Mouse (Mus musculus) forebrain, embryonic 12.5 days (tissue): Measurements from ENCODE around the gene Dmac2. TPM values are rescaled to one million over a fixed set of nuclear protein-coding genes. Genes with fewer than 3 reads are reported as not detected.
A peak's percentile ranks its signal among the peaks of the same experiment; 100 is the strongest.
"Not testable (repeated sequence)": the region's sequence is repeated elsewhere in the genome, so short reads cannot be mapped to it uniquely, and the experiment has no call there.

Source experiments
- ATAC-seq: fragments of 200-750 bp; cut with Nextera tagmentation; 2 replicates; pipeline ENCODE4 v1.8.0; 2017; ENCODE audit warnings: moderate TSS enrichment; ENCODE audit not compliant: low FRiP score
- H3K27ac ChIP-seq: fragments of 300-500 bp; sonication (generic); 2 replicates; pipeline ENCODE4 v1.5.1; 2016; ENCODE audit warnings: mild to moderate bottlenecking
- H3K27me3 ChIP-seq: fragments of 300-500 bp; sonication (generic); 2 replicates; pipeline ENCODE4 v1.6.1; 2016; ENCODE audit warnings: mild to moderate bottlenecking
- H3K36me3 ChIP-seq: fragments of 300-500 bp; sonication (generic); replicated peaks from 2 replicates; pipeline ENCODE4 v1.6.1; 2016; ENCODE audit warnings: mild to moderate bottlenecking
- H3K4me1 ChIP-seq: fragments of 300-500 bp; sonication (generic); 2 replicates; pipeline ENCODE4 v1.6.1; 2016
- H3K4me2 ChIP-seq: fragments of 300-500 bp; sonication (generic); 2 replicates; pipeline ENCODE4 v1.6.1; 2016; ENCODE audit warnings: mild to moderate bottlenecking, moderate library complexity
- H3K4me3 ChIP-seq: fragments of 300-500 bp; sonication (generic); replicated peaks from 2 replicates; pipeline ENCODE4 v1.5.1; 2016; ENCODE audit warnings: mild to moderate bottlenecking
- H3K9ac ChIP-seq: fragments of 300-500 bp; sonication (generic); 2 replicates; pipeline ENCODE4 v1.6.1; 2016; ENCODE audit warnings: mild to moderate bottlenecking
- H3K9me3 ChIP-seq: fragments of 300-500 bp; sonication (generic); 2 replicates; pipeline ENCODE4 v1.6.1; 2016
- WGBS: fragments of 180-500 bp; shearing (Covaris S2); methylation state at CpG from one replicate; pipeline ENCODE4 v1.1.7; 2016; 5-methylcytosine and 5-hydroxymethylcytosine counted together
- polyA plus RNA-seq: library from polyadenylated mRNA; unstranded; fragments of >200 nt; fragmentation: Nextera tagmentation; extraction: Ambion mirVana; gene quantifications from 2 replicates; pipeline ENCODE4 v1.2.1, GENCODE M21; 2016

Gene Dmac2
- 24.0 and 25.1 TPM in 2 replicates for polyA plus RNA-seq

GRCm38 (mm10) chr7:25618865-25619721 lies at the start of gene Dmac2:
Dmac2 (plus strand) TSS chr7:25619414.
- no peak within 1 kb of the TSS for H3K27ac ChIP-seq
- WGBS, result 1% methylated on average over 53 of the region's 53 CpGs

GRCm38 (mm10) chr7:25573806-25574205 lies 45.4 kb upstream of the Dmac2 start:
- H3K9me3 ChIP-seq, H3K4me1 ChIP-seq, H3K4me3 ChIP-seq, H3K4me2 ChIP-seq, ATAC-seq, H3K27me3 ChIP-seq, H3K9ac ChIP-seq, H3K36me3 ChIP-seq, H3K27ac ChIP-seq: not testable (repeated sequence)
- 78% methylated on average over 5 of the region's 5 CpGs for WGBS

More at GRCm38 (mm10) chr7:25618865-25619721, at the start of gene Dmac2:
- Histone ChIP-seq H3K9ac (peak within 1 kb of the TSS; percentile 53), H3K9me3 (no peaks in the 10 kb centered on the region), H3K36me3 (0 out of 2 replicates have a peak, but pooled peaks cover 8% of the 10 kb centered on the region), H3K4me2 (peak within 1 kb of the TSS; percentile 69), H3K4me1 (peaks cover 12% of the 10 kb centered on the region; the same call in 1 of the 2 replicates), H3K4me3 (peak within 1 kb of the TSS; percentile 63), H3K27me3 (peaks cover 7% of the 10 kb centered on the region)
- peak; percentile 95 for ATAC-seq

- H3K4me2 ChIP-seq, result no peak overlapping the region
- no peaks in the 10 kb centered on the region for H3K9me3 ChIP-seq
- 81% methylated on average over 5 of the region's 5 CpGs for WGBS
- H3K4me3 ChIP-seq, result no peak overlapping the region
- ATAC-seq, result no peak
- H3K4me1 ChIP-seq, result peaks cover 7% of the 10 kb centered on the region; the same call in 1 of the 2 replicates
- H3K27ac ChIP-seq, result no peak overlapping the region
- H3K9ac ChIP-seq, result no peak overlapping the region
- no peaks in the 10 kb centered on the region for H3K36me3 ChIP-seq
- no peaks in the 10 kb centered on the region for H3K27me3 ChIP-seq
Measured at GRCm38 (mm10) chr7:25575105-25575504, 44.1 kb upstream of the Dmac2 start.

- Histone ChIP-seq H3K27me3 (no peaks in the 10 kb centered on the region), H3K4me1 (peaks cover 7% of the 10 kb centered on the region; the same call in 1 of the 2 replicates), H3K36me3 (no peaks in the 10 kb centered on the region), H3K9ac (no peak overlapping the region), H3K4me3 (no peak overlapping the region), H3K4me2 (no peak overlapping the region), H3K27ac (no peak overlapping the region), H3K9me3 (no peaks in the 10 kb centered on the region)
- no peak for ATAC-seq
- 17% methylated on average over 8 of the region's 8 CpGs for WGBS
Measured at GRCm38 (mm10) chr7:25575870-25576269, 43.3 kb upstream of the Dmac2 start.

- ATAC-seq, H3K9ac ChIP-seq, H3K27ac ChIP-seq, H3K27me3 ChIP-seq, H3K4me1 ChIP-seq, H3K9me3 ChIP-seq, H3K36me3 ChIP-seq, H3K4me2 ChIP-seq, H3K4me3 ChIP-seq: not testable (repeated sequence)
- 51% methylated on average over 6 of the region's 6 CpGs for WGBS
Measured at GRCm38 (mm10) chr7:25576308-25576707, 42.9 kb upstream of the Dmac2 start.

- not testable (repeated sequence) for H3K4me2 ChIP-seq, H3K27ac ChIP-seq, H3K4me1 ChIP-seq, H3K4me3 ChIP-seq, H3K27me3 ChIP-seq, ATAC-seq, H3K9me3 ChIP-seq, H3K36me3 ChIP-seq, H3K9ac ChIP-seq
- 78% methylated on average over 13 of the region's 14 CpGs for WGBS
Measured at GRCm38 (mm10) chr7:25576793-25577437, 42.3 kb upstream of the Dmac2 start.

- no peaks in the 10 kb centered on the region for H3K36me3 ChIP-seq
- no peaks in the 10 kb centered on the region for H3K27me3 ChIP-seq
- no peak for ATAC-seq
- 86% methylated on average over 10 of the region's 10 CpGs for WGBS
- no peak overlapping the region for H3K4me3 ChIP-seq
- no peak overlapping the region for H3K9ac ChIP-seq
- H3K4me2 ChIP-seq, result no peak overlapping the region
- H3K4me1 ChIP-seq, result peaks cover 7% of the 10 kb centered on the region; the same call in 1 of the 2 replicates
- no peaks in the 10 kb centered on the region for H3K9me3 ChIP-seq
- no peak overlapping the region for H3K27ac ChIP-seq
Measured at GRCm38 (mm10) chr7:25579441-25579840, 39.8 kb upstream of the Dmac2 start.

GRCm38 (mm10) chr7:25582301-25582810 lies 36.9 kb upstream of the Dmac2 start:
- Histone ChIP-seq H3K4me3 (no peak overlapping the region), H3K9ac (no peak overlapping the region), H3K4me1 (no peaks in the 10 kb centered on the region), H3K27ac (no peak overlapping the region), H3K9me3 (no peaks in the 10 kb centered on the region), H3K27me3 (no peaks in the 10 kb centered on the region), H3K36me3 (no peaks in the 10 kb centered on the region), H3K4me2 (no peak overlapping the region)
- no peak for ATAC-seq
- 88% methylated on average over 15 of the region's 15 CpGs for WGBS

GRCm38 (mm10) chr7:25584651-25585050 lies 34.6 kb upstream of the Dmac2 start:
- Histone ChIP-seq H3K9me3 (no peaks in the 10 kb centered on the region), H3K27me3 (no peaks in the 10 kb centered on the region), H3K36me3 (no peaks in the 10 kb centered on the region), H3K9ac (no peak overlapping the region), H3K27ac (no peak overlapping the region), H3K4me2 (no peak overlapping the region), H3K4me1 (no peaks in the 10 kb centered on the region), H3K4me3 (no peak overlapping the region)
- no peak for ATAC-seq
- WGBS, result 89% methylated on average over 5 of the region's 5 CpGs

GRCm38 (mm10) chr7:25585351-25586204 lies 33.6 kb upstream of the Dmac2 start:
- no peaks in the 10 kb centered on the region for H3K4me1 ChIP-seq
- H3K9me3 ChIP-seq, result no peaks in the 10 kb centered on the region
- WGBS, result 83% methylated on average over 9 of the region's 9 CpGs
- H3K4me2 ChIP-seq, result no peak overlapping the region
- H3K4me3 ChIP-seq, result no peak overlapping the region
- no peak overlapping the region for H3K9ac ChIP-seq
- no peak overlapping the region for H3K27ac ChIP-seq
- no peak for ATAC-seq
- no peaks in the 10 kb centered on the region for H3K36me3 ChIP-seq
- H3K27me3 ChIP-seq, result no peaks in the 10 kb centered on the region

- Histone ChIP-seq H3K27ac (no peak overlapping the region), H3K9ac (no peak overlapping the region), H3K36me3 (no peaks in the 10 kb centered on the region), H3K4me2 (no peak overlapping the region), H3K4me1 (no peaks in the 10 kb centered on the region), H3K27me3 (no peaks in the 10 kb centered on the region), H3K4me3 (no peak overlapping the region), H3K9me3 (no peaks in the 10 kb centered on the region)
- no peak for ATAC-seq
- WGBS, result 89% methylated on average over 2 of the region's 2 CpGs
Measured at GRCm38 (mm10) chr7:25591226-25591625, 28.0 kb upstream of the Dmac2 start.

GRCm38 (mm10) chr7:25593859-25594258 lies 25.4 kb upstream of the Dmac2 start:
- H3K9me3 ChIP-seq, result no peaks in the 10 kb centered on the region
- no peak overlapping the region for H3K4me3 ChIP-seq
- no peak overlapping the region for H3K4me2 ChIP-seq
- no peaks in the 10 kb centered on the region for H3K4me1 ChIP-seq
- 83% methylated on average over 3 of the region's 3 CpGs for WGBS
- no peak for ATAC-seq
- 0 out of 2 replicates have a peak, but pooled peaks cover 3% of the 10 kb centered on the region for H3K27me3 ChIP-seq
- H3K9ac ChIP-seq, result no peak overlapping the region
- H3K27ac ChIP-seq, result no peak overlapping the region
- H3K36me3 ChIP-seq, result no peaks in the 10 kb centered on the region
